Mouse (Mus musculus): ENCODE results near the gene Rexo2.
"Not testable (repeated sequence)": the region's sequence is repeated elsewhere in the genome, so short reads cannot be mapped to it uniquely, and the experiment has no call there.

Rexo2 gene

GRCm38 (mm10) chr9:48480411-48481213, at the start of gene Rexo2:
Gene Rexo2, minus strand, starts transcription at chr9:48480623.
- DNase-seq (ENCODE audit: low spot score in 2 of 2), result peak; percentile 93 to 94

GRCm38 (mm10) chr9:48526520-48526919, 46.1 kb upstream of the Rexo2 start:
- DNase-seq (ENCODE audit: low spot score in 2 of 2), result no peak

- no peak for DNase-seq (ENCODE audit: low spot score in 2 of 2)
These were observed 45.1 kb upstream of the Rexo2 start for GRCm38 (mm10) chr9:48525566-48525965.

GRCm38 (mm10) chr9:48520405-48520804, 40.0 kb upstream of the Rexo2 start:
- not testable (repeated sequence) for DNase-seq (ENCODE audit: low spot score in 2 of 2)

- DNase-seq (ENCODE audit: low spot score in 2 of 2), result no peak
These were observed 37.1 kb upstream of the Rexo2 start for GRCm38 (mm10) chr9:48517372-48518130.

- no peak for DNase-seq (ENCODE audit: low spot score in 2 of 2)
These were observed 36.4 kb upstream of the Rexo2 start for GRCm38 (mm10) chr9:48516615-48517371.

GRCm38 (mm10) chr9:48515332-48515731, 34.9 kb upstream of the Rexo2 start:
- DNase-seq (ENCODE audit: low spot score in 2 of 2), result no peak

- no peak for DNase-seq (ENCODE audit: low spot score in 2 of 2)
These were observed 29.7 kb upstream of the Rexo2 start for GRCm38 (mm10) chr9:48510134-48510533.

GRCm38 (mm10) chr9:48504741-48505365, 24.4 kb upstream of the Rexo2 start:
- DNase-seq (ENCODE audit: low spot score in 2 of 2), result peak in 1 of 2 experiments; percentile 18

- DNase-seq (ENCODE audit: low spot score in 2 of 2), result no peak
These were observed 22.6 kb upstream of the Rexo2 start for GRCm38 (mm10) chr9:48503001-48503400.

- no peak for DNase-seq (ENCODE audit: low spot score in 2 of 2)
These were observed 20.8 kb upstream of the Rexo2 start for GRCm38 (mm10) chr9:48501192-48501591.

GRCm38 (mm10) chr9:48495548-48495932, 15.1 kb upstream of the Rexo2 start:
- no peak for DNase-seq (ENCODE audit: low spot score in 2 of 2)

- peak; percentile 92 to 93 for DNase-seq (ENCODE audit: low spot score in 2 of 2)
These were observed 14.6 kb upstream of the Rexo2 start, which contains the start of the genes Rbm7 and Gm5617 for GRCm38 (mm10) chr9:48494817-48495547. Gene Rbm7, minus strand, starts transcription at chr9:48495299. Gene Gm5617, plus strand, starts transcription at chr9:48495442.

GRCm38 (mm10) chr9:48481214-48482134, 1.1 kb upstream of the Rexo2 start:
- no peak for DNase-seq (ENCODE audit: low spot score in 2 of 2)

GRCm38 (mm10) chr9:48479838-48480410, 499 bp downstream of the Rexo2 start:
- DNase-seq (ENCODE audit: low spot score in 2 of 2), result no peak

GRCm38 (mm10) chr9:48478808-48479207, 1.6 kb downstream of the Rexo2 start:
- no peak for DNase-seq (ENCODE audit: low spot score in 2 of 2)

- no peak for DNase-seq (ENCODE audit: low spot score in 2 of 2)
These were observed 3.9 kb downstream of the Rexo2 start for GRCm38 (mm10) chr9:48476236-48477165.

GRCm38 (mm10) chr9:48474367-48474766, 6.1 kb downstream of the Rexo2 start:
- DNase-seq (ENCODE audit: low spot score in 2 of 2), result no peak

Data from right cerebral cortex, postnatal 36 days (tissue).